Mouse (Mus musculus) R1 (cell line): ENCODE results near the gene Dnm3.

Experiments used
- DNase-seq: peaks from one replicate; pipeline ENCODE4 v3.0.0-alpha.2; 2018; ENCODE audit warnings: low read depth, low spot score

Gene Dnm3

GRCm38 (mm10) chr1:161998781-161999180, 479.1 kb downstream of the Dnm3 start:
- DNase-seq = no peak

- DNase-seq = no peak
Measured at GRCm38 (mm10) chr1:161992389-161992788, 485.4 kb downstream of the Dnm3 start.

- DNase-seq = no peak
Measured at GRCm38 (mm10) chr1:161991846-161992245, 486.0 kb downstream of the Dnm3 start.

GRCm38 (mm10) chr1:161990684-161991578, 486.9 kb downstream of the Dnm3 start:
- DNase-seq = no peak

GRCm38 (mm10) chr1:161983979-161984566, 493.8 kb downstream of the Dnm3 start:
- no peak for DNase-seq

- no peak for DNase-seq
Measured at GRCm38 (mm10) chr1:161983451-161983850, 494.4 kb downstream of the Dnm3 start.

- DNase-seq = no peak
Measured at GRCm38 (mm10) chr1:161980626-161981298, 497.1 kb downstream of the Dnm3 start.

- DNase-seq = no peak
Measured at GRCm38 (mm10) chr1:161980046-161980445, 497.8 kb downstream of the Dnm3 start.

- no peak for DNase-seq
Measured at GRCm38 (mm10) chr1:161979536-161979935, 498.3 kb downstream of the Dnm3 start, which contains the start of gene 4930558K02Rik. Gene 4930558K02Rik, minus strand, starts transcription at chr1:161979636.

- no peak for DNase-seq
Measured at GRCm38 (mm10) chr1:161978173-161978700, 499.6 kb downstream of the Dnm3 start.

GRCm38 (mm10) chr1:161977331-161977730, 500.5 kb downstream of the Dnm3 start:
- DNase-seq = no peak

- DNase-seq = peak; percentile 90
Measured at GRCm38 (mm10) chr1:161976255-161977182, 501.3 kb downstream of the Dnm3 start.

GRCm38 (mm10) chr1:161972233-161972632, 505.6 kb downstream of the Dnm3 start:
- no peak for DNase-seq

- no peak for DNase-seq
Measured at GRCm38 (mm10) chr1:161970874-161971273, 507.0 kb downstream of the Dnm3 start.

GRCm38 (mm10) chr1:161968589-161969407, 509.0 kb downstream of the Dnm3 start, which contains the start of gene Pigc:
Gene Pigc, plus strand, starts transcription at chr1:161969186.
- peak; percentile 97 for DNase-seq

- no peak for DNase-seq
Measured at GRCm38 (mm10) chr1:161967936-161968335, 509.9 kb downstream of the Dnm3 start.

GRCm38 (mm10) chr1:161962465-161963377, 515.1 kb downstream of the Dnm3 start:
- DNase-seq = peak; percentile 63

- DNase-seq = peak; percentile 52
Measured at GRCm38 (mm10) chr1:161957964-161958950, 519.6 kb downstream of the Dnm3 start.
